Mouse (Mus musculus): ENCODE measurements around the gene Iqgap3. TPM values are rescaled to one million over a fixed set of nuclear protein-coding genes. Genes with fewer than 3 reads are reported as not detected.

The Iqgap3 gene
- polyA plus RNA-seq, 1 experiment from 2014 or later, result 30.3 TPM

- peak; percentile 36 for DNase-seq (ENCODE audit: extremely low spot score, low spot score)
- H3K4me1 ChIP-seq, result peaks cover 97% of the 10 kb centered on the region
- H3K36me3 ChIP-seq (replicated peaks), result peaks cover 4% of the 10 kb centered on the region; the same call in 1 of the 2 replicates
- H3K9me3 ChIP-seq, result no peaks in the 10 kb centered on the region
- peak overlapping the region; percentile 92 for H3K4me3 ChIP-seq
- peaks cover 30% of the 10 kb centered on the region for H3K27me3 ChIP-seq (ENCODE audit: poor library complexity, severe bottlenecking)
- under 1% methylated on average over 57 of the region's 57 CpGs for WGBS
- H3K27ac ChIP-seq, result peak overlapping the region; percentile 93
These were observed 60.8 kb downstream of the Iqgap3 start for GRCm38 (mm10) chr3:88142546-88142915.

DNA sequence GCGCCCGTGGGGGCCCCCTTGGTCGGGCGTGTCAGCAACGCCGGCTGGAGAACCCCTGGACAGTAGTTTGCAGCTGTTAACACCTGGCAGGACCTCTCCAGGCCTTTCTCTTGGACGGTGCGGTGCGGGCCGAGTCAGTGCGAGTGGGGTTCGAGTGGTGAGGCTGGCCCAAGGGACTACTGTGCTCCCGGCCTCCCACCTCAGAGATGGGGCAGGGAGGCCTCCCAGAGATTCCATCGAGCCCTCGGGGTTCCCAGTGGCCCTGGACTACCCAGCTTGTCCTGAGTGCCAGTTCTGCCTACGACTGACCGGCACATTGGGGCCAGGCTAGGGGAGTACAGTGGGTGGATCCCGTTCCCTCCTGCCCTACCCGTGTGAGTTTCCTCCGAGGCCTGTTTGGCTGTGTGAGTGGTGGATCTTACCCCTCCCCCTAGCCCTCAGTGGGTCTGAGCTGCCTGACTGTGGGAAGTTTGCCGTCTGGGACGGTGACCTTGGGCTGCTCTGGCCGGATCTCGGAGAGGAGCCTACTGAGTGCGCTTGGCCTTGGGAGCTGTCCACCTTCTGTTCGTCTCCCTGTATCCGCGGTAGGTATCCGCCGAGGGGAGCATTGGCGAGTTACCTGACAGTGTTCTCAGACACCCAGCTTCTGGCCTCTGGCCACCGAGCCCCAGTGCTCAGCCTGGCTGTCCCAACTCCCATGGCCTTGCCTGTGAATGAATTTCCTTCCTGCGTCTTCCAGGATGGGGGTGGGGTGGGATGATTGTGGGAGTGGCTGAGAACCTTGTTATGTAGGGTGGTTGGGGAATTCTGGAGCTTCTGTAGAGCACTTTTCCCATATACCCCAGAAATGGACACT, 61.4 kb downstream of the Iqgap3 start:
- WGBS, result under 1% methylated on average over 33 of the region's 33 CpGs
- Histone ChIP-seq H3K27me3 (ENCODE audit: poor library complexity, severe bottlenecking) (peaks cover 30% of the 10 kb centered on the region), H3K4me1 (peaks cover 97% of the 10 kb centered on the region), H3K9me3 (no peaks in the 10 kb centered on the region), H3K4me3 (peak overlapping the region; percentile 92), H3K27ac (peak overlapping the region; percentile 93), H3K36me3 (replicated peaks) (peaks cover 4% of the 10 kb centered on the region; the same call in 1 of the 2 replicates)
- peak; percentile 48 for DNase-seq (ENCODE audit: extremely low spot score, low spot score)

GRCm38 (mm10) chr3:88143961-88144486, 62.3 kb downstream of the Iqgap3 start:
- Histone ChIP-seq H3K4me3 (peak overlapping the region; percentile 92), H3K4me1 (peaks cover 99% of the 10 kb centered on the region), H3K27ac (peak overlapping the region; percentile 93), H3K27me3 (ENCODE audit: poor library complexity, severe bottlenecking) (peaks cover 26% of the 10 kb centered on the region), H3K36me3 (replicated peaks) (peaks cover 4% of the 10 kb centered on the region; the same call in 1 of the 2 replicates), H3K9me3 (no peaks in the 10 kb centered on the region)
- 22% methylated on average over 5 of the region's 5 CpGs for WGBS
- no peak for DNase-seq (ENCODE audit: extremely low spot score, low spot score)

DNA sequence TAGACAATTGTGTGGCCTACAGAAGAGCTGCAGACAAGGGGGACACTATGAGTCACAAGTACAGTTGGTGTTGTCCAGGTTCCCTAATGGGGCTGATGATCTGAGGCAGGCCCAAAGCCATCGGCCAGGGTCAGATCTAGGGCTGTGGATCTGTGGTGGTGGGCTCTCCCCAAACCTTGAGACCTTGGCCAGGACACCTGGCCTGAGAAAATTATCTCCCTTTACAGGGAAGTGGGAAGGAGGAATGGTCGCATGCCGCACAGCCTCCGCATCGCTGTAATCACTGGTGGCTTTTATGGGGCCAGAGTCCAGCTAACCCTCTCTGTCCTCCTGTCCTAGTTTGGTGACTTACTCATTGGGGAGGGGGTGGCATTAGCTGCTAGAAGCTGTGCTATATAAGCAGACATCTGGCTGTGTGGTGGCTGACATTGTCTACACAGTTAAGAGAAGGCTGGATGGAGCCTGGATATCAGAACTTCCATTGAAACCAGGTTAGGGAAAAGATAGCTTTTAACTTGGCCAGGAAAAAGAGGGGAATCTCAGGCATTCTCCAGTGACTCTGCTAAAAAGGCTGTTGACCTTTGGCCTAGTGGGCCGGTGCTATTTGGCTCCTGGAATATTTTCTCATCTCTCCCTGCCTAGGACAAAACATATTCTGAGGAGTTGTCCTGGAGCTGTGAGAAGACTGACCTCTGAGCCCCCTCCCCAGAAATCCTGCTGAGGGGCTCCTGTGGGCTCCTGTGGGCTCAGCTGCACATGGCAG, 63.1 kb downstream of the Iqgap3 start:
- H3K4me1 ChIP-seq, result peaks cover 99% of the 10 kb centered on the region
- no peak for DNase-seq (ENCODE audit: extremely low spot score, low spot score)
- H3K4me3 ChIP-seq, result peak overlapping the region; percentile 92
- H3K27ac ChIP-seq, result peak overlapping the region; percentile 93
- WGBS, result 72% methylated on average over 6 of the region's 6 CpGs
- no peaks in the 10 kb centered on the region for H3K9me3 ChIP-seq
- peaks cover 18% of the 10 kb centered on the region for H3K27me3 ChIP-seq (ENCODE audit: poor library complexity, severe bottlenecking)
- H3K36me3 ChIP-seq (replicated peaks), result peaks cover 4% of the 10 kb centered on the region; the same call in 1 of the 2 replicates

- peaks cover 12% of the 10 kb centered on the region for H3K27me3 ChIP-seq (ENCODE audit: poor library complexity, severe bottlenecking)
- H3K27ac ChIP-seq, result peak overlapping the region; percentile 93
- peaks cover 4% of the 10 kb centered on the region; the same call in 1 of the 2 replicates for H3K36me3 ChIP-seq (replicated peaks)
- 38% methylated on average over 4 of the region's 4 CpGs for WGBS
- no peaks in the 10 kb centered on the region for H3K9me3 ChIP-seq
- H3K4me1 ChIP-seq, result peaks cover 99% of the 10 kb centered on the region
- no peak for DNase-seq (ENCODE audit: extremely low spot score, low spot score)
- H3K4me3 ChIP-seq, result peak overlapping the region; percentile 92
These were observed 63.6 kb downstream of the Iqgap3 start for GRCm38 (mm10) chr3:88145411-88145782.

GRCm38 (mm10) chr3:88145952-88146351, 64.2 kb downstream of the Iqgap3 start:
- 72% methylated on average over 5 of the region's 5 CpGs for WGBS
- H3K9me3 ChIP-seq, result no peaks in the 10 kb centered on the region
- H3K4me3 ChIP-seq, result peak overlapping the region; percentile 92; the same call in 1 of the 2 replicates
- DNase-seq (ENCODE audit: extremely low spot score, low spot score), result no peak
- peak overlapping the region; percentile 93 for H3K27ac ChIP-seq
- peaks cover 6% of the 10 kb centered on the region for H3K27me3 ChIP-seq (ENCODE audit: poor library complexity, severe bottlenecking)
- peaks cover 99% of the 10 kb centered on the region for H3K4me1 ChIP-seq
- peaks cover 4% of the 10 kb centered on the region; the same call in 1 of the 2 replicates for H3K36me3 ChIP-seq (replicated peaks)

DNA sequence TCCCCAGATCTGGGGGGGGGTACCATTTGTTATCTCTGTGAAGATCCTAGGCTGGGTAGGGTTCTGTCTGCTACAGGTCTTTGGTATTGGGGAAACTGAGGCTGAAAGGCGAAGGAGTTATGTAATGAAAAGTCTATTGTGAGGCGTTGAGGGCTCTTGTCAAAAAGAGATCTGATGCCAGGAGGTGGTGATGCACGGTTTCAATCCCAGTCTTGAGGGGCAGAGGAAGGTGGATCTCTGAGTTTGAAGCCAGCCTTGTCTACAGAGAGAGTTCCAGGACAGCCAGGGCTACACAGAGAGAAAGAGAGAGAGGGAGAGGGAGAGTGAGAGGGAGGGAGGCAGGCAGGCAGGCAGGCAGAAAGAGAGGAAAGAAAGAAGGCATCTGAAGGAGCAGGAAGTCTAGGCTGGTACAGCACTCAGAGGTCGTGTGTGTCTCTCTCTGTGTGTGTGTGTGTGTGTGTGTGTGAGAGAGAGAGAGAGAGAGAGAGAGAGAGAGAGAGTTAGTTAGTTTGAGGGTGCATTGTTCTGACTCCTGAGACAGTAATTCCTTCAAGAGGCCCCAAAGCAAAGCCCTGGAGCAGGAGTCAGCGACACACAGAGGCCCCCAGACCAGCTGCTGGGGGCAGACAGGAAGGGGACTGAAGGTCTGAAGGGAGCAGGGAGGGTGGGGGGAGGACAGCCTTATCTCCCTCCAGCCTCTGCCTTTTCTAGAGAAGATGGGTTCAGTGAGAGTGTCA, 64.8 kb downstream of the Iqgap3 start:
- WGBS, result 38% methylated on average over 5 of the region's 5 CpGs
- Histone ChIP-seq H3K4me1 (peaks cover 99% of the 10 kb centered on the region), H3K27me3 (ENCODE audit: poor library complexity, severe bottlenecking) (peaks cover under 1% of the 10 kb centered on the region; the same call in 1 of the 2 replicates), H3K9me3 (no peaks in the 10 kb centered on the region), H3K27ac (peak overlapping the region; percentile 93), H3K4me3 (peak overlapping the region; percentile 92; the same call in 1 of the 2 replicates), H3K36me3 (replicated peaks) (peaks cover 5% of the 10 kb centered on the region; the same call in 1 of the 2 replicates)
- no peak for DNase-seq (ENCODE audit: extremely low spot score, low spot score)

- Histone ChIP-seq H3K36me3 (replicated peaks) (peaks cover 5% of the 10 kb centered on the region; the same call in 1 of the 2 replicates), H3K4me1 (peaks cover 100% of the 10 kb centered on the region), H3K9me3 (no peaks in the 10 kb centered on the region), H3K4me3 (no peak overlapping the region), H3K27me3 (ENCODE audit: poor library complexity, severe bottlenecking) (no peaks in the 10 kb centered on the region), H3K27ac (0 out of 2 replicates have a peak overlapping the region, but pooled peaks have one; percentile 2)
- no peak for DNase-seq (ENCODE audit: extremely low spot score, low spot score)
- WGBS, result 76% methylated on average over 2 of the region's 2 CpGs
These were observed 65.7 kb downstream of the Iqgap3 start for GRCm38 (mm10) chr3:88147444-88147843.

DNA sequence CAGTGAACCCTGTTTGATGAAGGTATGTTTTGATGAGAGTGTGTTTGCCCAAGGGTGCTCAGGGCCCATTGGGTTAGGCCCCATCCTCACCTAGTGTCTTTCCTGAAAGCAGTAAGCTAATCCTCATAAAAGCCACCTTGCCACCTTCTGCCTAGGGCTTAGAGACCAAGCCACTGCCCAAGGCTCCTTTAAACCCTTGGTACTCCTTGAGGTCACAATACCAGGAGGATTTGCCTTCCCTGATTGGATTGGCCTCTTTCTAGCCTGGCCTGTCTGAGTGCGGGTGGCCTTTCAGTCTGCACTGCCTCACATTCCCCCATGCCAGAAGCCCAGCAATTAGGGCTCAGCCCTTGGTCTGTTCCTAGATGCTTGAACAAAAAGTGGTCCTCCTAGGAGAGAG, 66.1 kb downstream of the Iqgap3 start:
- DNase-seq (ENCODE audit: extremely low spot score, low spot score), result no peak
- 57% methylated on average over 1 of the region's 1 CpGs for WGBS
- H3K4me1 ChIP-seq, result peaks cover 100% of the 10 kb centered on the region
- H3K4me3 ChIP-seq, result no peak overlapping the region
- no peaks in the 10 kb centered on the region for H3K9me3 ChIP-seq
- 0 out of 2 replicates have a peak overlapping the region, but pooled peaks have one; percentile 2 for H3K27ac ChIP-seq
- H3K27me3 ChIP-seq (ENCODE audit: poor library complexity, severe bottlenecking), result no peaks in the 10 kb centered on the region
- peaks cover 5% of the 10 kb centered on the region; the same call in 1 of the 2 replicates for H3K36me3 ChIP-seq (replicated peaks)

GRCm38 (mm10) chr3:88148354-88148753, 66.6 kb downstream of the Iqgap3 start:
- Histone ChIP-seq H3K4me1 (peaks cover 99% of the 10 kb centered on the region), H3K9me3 (no peaks in the 10 kb centered on the region), H3K27ac (0 out of 2 replicates have a peak overlapping the region, but pooled peaks have one; percentile 82), H3K27me3 (ENCODE audit: poor library complexity, severe bottlenecking) (no peaks in the 10 kb centered on the region), H3K36me3 (replicated peaks) (peaks cover 5% of the 10 kb centered on the region; the same call in 1 of the 2 replicates), H3K4me3 (no peak overlapping the region)
- WGBS, result 88% methylated on average over 5 of the region's 5 CpGs
- no peak for DNase-seq (ENCODE audit: extremely low spot score, low spot score)

- no peak for DNase-seq (ENCODE audit: extremely low spot score, low spot score)
These were observed 67.2 kb downstream of the Iqgap3 start for GRCm38 (mm10) chr3:88148776-88149509.

More at GRCm38 (mm10) chr3:88148776-88149509, 67.2 kb downstream of the Iqgap3 start:
- Histone ChIP-seq H3K9me3 (no peaks in the 10 kb centered on the region), H3K27ac (peak overlapping the region; percentile 82), H3K36me3 (replicated peaks) (peaks cover 5% of the 10 kb centered on the region; the same call in 1 of the 2 replicates), H3K27me3 (ENCODE audit: poor library complexity, severe bottlenecking) (no peaks in the 10 kb centered on the region), H3K4me3 (peak overlapping the region; percentile 25; the same call in 1 of the 2 replicates), H3K4me1 (peaks cover 94% of the 10 kb centered on the region)
- WGBS, result 66% methylated on average over 4 of the region's 4 CpGs
